Mouse (Mus musculus) MEL (cell line): ENCODE measurements around the gene Napa. TPM values are rescaled to one million over a fixed set of nuclear protein-coding genes. Genes with fewer than 3 reads are reported as not detected.

Source experiments
- polyA plus RNA-seq, 2 experiments: library from polyadenylated mRNA; stranded (reverse) in 1 of 2; unstranded in 1 of 2; fragments of >175 nt in 1 of 2; fragments of >200 nt in 1 of 2; gene quantifications; 2 replicates each; pipeline versions ENCODE4 v1.2.1 to v1.2.4; 2012; ENCODE audit warnings: low replicate concordance in 2 of 2, low read depth in 1 of 2; ENCODE audit not compliant: insufficient read length in 2 of 2, insufficient read depth in 1 of 2, missing spikeins in 1 of 2
- total RNA-seq: library from RNA; depleted of rRNA; stranded (reverse); fragments of 300-350 nt; gene quantifications from 2 replicates; pipeline ENCODE4 v1.2.3, GENCODE M21; 2012; rRNA removed

Napa gene
- total and polyA plus RNA-seq, 3 experiments: 56.1 to 132 TPM; not detected in 1

Other genes with a start within 250 kb of the Napa start
- gene Crx, start 218.5 kb upstream of the Napa start, total RNA-seq: not detected in 2 replicates
- gene Crx, start 218.5 kb upstream of the Napa start, polyA plus RNA-seq: not detected
- not detected in 2 replicates for gene Crxos, start 215.8 kb upstream of the Napa start, total RNA-seq
- gene Crxos, start 215.8 kb upstream of the Napa start, polyA plus RNA-seq: under 1 TPM in 1 of 2 experiments, not detected in 1; 0.10 TPM
- 13.1 and 15.8 TPM in 2 replicates for gene Selenow, start 176.1 kb upstream of the Napa start, total RNA-seq
- 10 to 100 TPM in 1 of 2 experiments, not detected in 1; 71.2 TPM for gene Selenow, start 176.1 kb upstream of the Napa start, polyA plus RNA-seq
- 310 and 359 TPM in 2 replicates for gene Nop53, start 152.4 kb upstream of the Napa start, total RNA-seq
- gene Nop53, start 152.4 kb upstream of the Napa start, polyA plus RNA-seq: 100 to 1,000 TPM in 1 of 2 experiments, not detected in 1; 482 TPM
- 2.5 and 3.2 TPM in 2 replicates for gene Ehd2, start 130.9 kb upstream of the Napa start, total RNA-seq
- gene Ehd2, start 130.9 kb upstream of the Napa start, polyA plus RNA-seq: 1 to 10 TPM in 1 of 2 experiments, not detected in 1; 6.2 TPM
- gene Bicra, start 50.5 kb upstream of the Napa start, total RNA-seq: 0.81 and 1.5 TPM in 2 replicates
- gene Bicra, start 50.5 kb upstream of the Napa start, polyA plus RNA-seq: 10 to 100 TPM in 1 of 2 experiments, not detected in 1; 14.1 TPM
- not detected in 2 replicates for gene Zfp541, start 36.6 kb upstream of the Napa start, total RNA-seq
- under 1 TPM in 1 of 2 experiments, not detected in 1; 0.01 TPM for gene Zfp541, start 36.6 kb upstream of the Napa start, polyA plus RNA-seq
- gene Kptn, start 21.4 kb downstream of the Napa start, total RNA-seq: 16.5 and 17.8 TPM in 2 replicates
- gene Kptn, start 21.4 kb downstream of the Napa start, polyA plus RNA-seq: 10 to 100 TPM in 1 of 2 experiments, not detected in 1; 19.6 TPM
- gene Slc8a2, start 31.4 kb downstream of the Napa start, total RNA-seq: not detected in 2 replicates
- under 1 TPM in 1 of 2 experiments, not detected in 1; 0.06 TPM for gene Slc8a2, start 31.4 kb downstream of the Napa start, polyA plus RNA-seq
- gene Meis3, start 76.6 kb downstream of the Napa start, total RNA-seq: 3.8 and 4.8 TPM in 2 replicates
- gene Meis3, start 76.6 kb downstream of the Napa start, polyA plus RNA-seq: 10 to 100 TPM in 1 of 2 experiments, not detected in 1; 14.9 TPM
- gene Dhx34, start 123.6 kb downstream of the Napa start, total RNA-seq: 5.8 and 6.0 TPM in 2 replicates
- 10 to 100 TPM in 1 of 2 experiments, not detected in 1; 13.6 TPM for gene Dhx34, start 123.6 kb downstream of the Napa start, polyA plus RNA-seq
- 0.92 and 1.7 TPM in 2 replicates for gene C5ar2, start 145.7 kb downstream of the Napa start, total RNA-seq
- gene C5ar2, start 145.7 kb downstream of the Napa start, polyA plus RNA-seq: under 1 TPM in 1 of 2 experiments, not detected in 1; 0.49 TPM
- gene C5ar1, start 161.1 kb downstream of the Napa start, total RNA-seq: not detected in 2 replicates
- not detected for gene C5ar1, start 161.1 kb downstream of the Napa start, polyA plus RNA-seq
- gene Inafm1, start 175.2 kb downstream of the Napa start, total RNA-seq: 38.0 and 50.7 TPM in 2 replicates
- 10 to 100 TPM in 1 of 2 experiments, not detected in 1; 87.6 TPM for gene Inafm1, start 175.2 kb downstream of the Napa start, polyA plus RNA-seq
- gene Ccdc9, start 188.3 kb downstream of the Napa start, total RNA-seq: 57.4 and 63.6 TPM in 2 replicates
- gene Ccdc9, start 188.3 kb downstream of the Napa start, polyA plus RNA-seq: 10 to 100 TPM in 1 of 2 experiments, not detected in 1; 97.1 TPM
- gene Bbc3, start 209.9 kb downstream of the Napa start, total RNA-seq: 2.9 and 4.4 TPM in 2 replicates
- gene Bbc3, start 209.9 kb downstream of the Napa start, polyA plus RNA-seq: 1 to 10 TPM in 1 of 2 experiments, not detected in 1; 9.3 TPM